ENCODE assay signal across 8 mouse cellular contexts in the genomic region with DNA sequence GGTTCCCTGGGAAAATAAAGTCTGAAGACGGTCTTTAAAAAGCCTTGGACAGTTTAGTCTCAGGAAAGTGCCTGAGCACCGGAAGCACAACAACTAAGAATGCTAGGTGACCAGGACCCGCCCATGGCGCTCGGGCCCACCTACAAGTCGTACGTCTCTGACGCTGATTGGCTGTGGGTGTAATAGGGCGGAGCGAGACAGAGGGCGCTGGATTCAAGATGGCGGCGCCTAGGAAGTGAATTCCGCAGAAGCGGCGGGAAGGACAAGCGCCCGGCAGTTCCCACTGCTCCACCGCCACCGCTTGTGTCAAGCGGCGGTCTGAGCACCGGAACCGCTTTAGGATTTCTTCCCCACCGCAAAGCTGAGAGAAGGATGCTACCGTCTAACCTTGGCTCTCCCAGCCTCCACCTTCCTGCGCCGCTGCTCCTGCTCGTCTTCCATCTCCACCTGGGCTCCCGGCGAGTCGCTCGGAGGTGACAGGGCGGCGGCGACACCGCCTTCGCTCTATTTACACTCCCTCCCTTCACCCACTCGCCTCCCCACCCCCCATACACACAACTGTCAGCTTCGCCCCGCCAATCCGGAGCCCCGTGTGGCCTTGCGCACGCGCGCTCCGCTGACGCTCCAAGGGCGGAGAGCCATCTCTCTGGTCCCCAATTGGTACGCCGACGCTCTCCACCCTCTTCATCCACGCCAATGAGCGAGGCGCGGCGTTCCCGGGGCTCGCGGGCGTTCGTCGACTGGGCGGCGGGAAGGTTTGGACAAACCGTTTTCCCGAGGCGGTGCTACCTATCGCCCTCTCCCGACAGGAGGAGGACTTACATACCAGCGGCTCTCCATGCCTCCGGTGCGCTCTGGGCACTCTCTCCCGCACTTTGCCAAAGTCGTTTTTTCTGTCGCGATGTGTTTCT. TPM values are rescaled to one million over a fixed set of nuclear protein-coding genes. Genes with fewer than 3 reads are reported as not detected.
DNase-seq lines count a peak whose midpoint lies in the region; ATAC-seq and TF ChIP-seq lines count a peak whose summit lies in the region.

A gene (minus strand): TSS at position 609 of the 911 bp plus-strand sequence.

- dilution Hi-C loops in CH12.LX (cut with MboI; ENCODE audit: extremely low pct_ligation_motif_present, extremely low pct_unique_long_range_greater_than_20kb, low sequenced_read_pairs), result no loop called here

- peak in 1 of 2 experiments; percentile 62; a peak in 2 of 4 replicates for TF ChIP-seq CTCF in CH12.LX (conservative IDR thresholded peaks at IDR 0.05 in 1 of 2, IDR thresholded peaks at IDR 0.05 in 1 of 2; ENCODE audit: low read depth in 2 of 2, low read length in 2 of 2)

- DNase-seq in CH12.LX (ENCODE audit: extremely low read depth), result peak; percentile 98
- DNase-seq in c-Kit-positive CD71-positive TER-119-negative erythroid progenitor cells, embryonic 14.5 days (ENCODE audit: low read depth), result peak; percentile 98
- peak; percentile 97 for DNase-seq in forebrain, embryonic 11.5 days (ENCODE audit: low spot score)
- peak; percentile 97 to 98 for DNase-seq in kidney, postnatal 36 days
- peak; percentile 97 for DNase-seq in telencephalon, adult 2 months (ENCODE audit: low read depth, low spot score)

- under 1% methylated on average over 78 of the region's 78 CpGs for WGBS in forebrain, embryonic 11.5 days
- under 1% methylated on average over 78 of the region's 78 CpGs for WGBS in heart, embryonic 16.5 days
- under 1% methylated on average over 78 of the region's 78 CpGs for WGBS in liver, embryonic 15.5 days (ENCODE audit: insufficient replicate concordance)
- under 1% methylated on average over 78 of the region's 78 CpGs for WGBS in neural tube, embryonic 12.5 days

- no peaks in the 10 kb centered on the region for H3K27me3 ChIP-seq in CH12.LX (replicated peaks)
- no peaks in the 10 kb centered on the region for H3K27me3 ChIP-seq in forebrain, embryonic 11.5 days (ENCODE audit: control insufficient read depth, insufficient read depth, low read length)
- H3K27me3 ChIP-seq in heart, embryonic 16.5 days (ENCODE audit: control insufficient read depth, insufficient read depth, low read length), result no peaks in the 10 kb centered on the region
- H3K27me3 ChIP-seq in liver, embryonic 15.5 days, result no peaks in the 10 kb centered on the region
- no peaks in the 10 kb centered on the region for H3K27me3 ChIP-seq in neural tube, embryonic 12.5 days (replicated peaks)

- peak within 1 kb of the TSS; percentile 91 for H3K27ac ChIP-seq in CH12.LX (ENCODE audit: insufficient read depth, low read depth)
- H3K27ac ChIP-seq in forebrain, embryonic 11.5 days (ENCODE audit: low read depth, low read length), result peak within 1 kb of the TSS; percentile 75
- H3K27ac ChIP-seq in heart, embryonic 16.5 days (ENCODE audit: low read length), result peak within 1 kb of the TSS; percentile 99
- H3K27ac ChIP-seq in liver, embryonic 15.5 days (replicated peaks), result peak within 1 kb of the TSS; percentile 97
- peak within 1 kb of the TSS; percentile 75 for H3K27ac ChIP-seq in neural tube, embryonic 12.5 days

- TF ChIP-seq RAD21 in CH12.LX (IDR thresholded peaks at IDR 0.05; ENCODE audit: low read depth, low read length), result no peak

- H3K9ac ChIP-seq in CH12.LX (ENCODE audit: insufficient read depth, low read depth), result peak within 1 kb of the TSS; percentile 90
- peak within 1 kb of the TSS; percentile 69 for H3K9ac ChIP-seq in forebrain, embryonic 11.5 days (ENCODE audit: low read length)
- peak within 1 kb of the TSS; percentile 93 for H3K9ac ChIP-seq in heart, embryonic 16.5 days (ENCODE audit: low read length)
- H3K9ac ChIP-seq in liver, embryonic 15.5 days, result peak within 1 kb of the TSS; percentile 80
- H3K9ac ChIP-seq in neural tube, embryonic 12.5 days, result peak within 1 kb of the TSS; percentile 71

- ATAC-seq in forebrain, embryonic 11.5 days (replicated peaks; ENCODE audit: low FRiP score), result peak; percentile 99
- ATAC-seq in heart, embryonic 16.5 days (replicated peaks; ENCODE audit: extremely low read depth, insufficient read depth, low FRiP score), result peak; percentile 99
- ATAC-seq in liver, embryonic 15.5 days (ENCODE audit: insufficient read depth), result peak; percentile 98
- peak; percentile 99 for ATAC-seq in neural tube, embryonic 12.5 days (ENCODE audit: low FRiP score, low read depth)

- in situ Hi-C loops in CH12.LX (cut with MboI; ENCODE audit: low pct_ligation_motif_present, low pct_unique_long_range_greater_than_20kb, low sequenced_read_pairs), result no loop called here

- H3K4me3 ChIP-seq in CH12.LX (replicated peaks in 1 of 3; ENCODE audit: low read depth in 2 of 3, low read length in 2 of 3, poor library complexity in 1 of 3), result peak within 1 kb of the TSS; percentile 89 to 98 (median 90)
- peak within 1 kb of the TSS; percentile 55 for H3K4me3 ChIP-seq in forebrain, embryonic 11.5 days (ENCODE audit: low read depth, low read length)
- peak within 1 kb of the TSS; percentile 94 for H3K4me3 ChIP-seq in heart, embryonic 16.5 days (ENCODE audit: low read length)
- peak within 1 kb of the TSS; percentile 81 for H3K4me3 ChIP-seq in liver, embryonic 15.5 days (replicated peaks)
- H3K4me3 ChIP-seq in neural tube, embryonic 12.5 days, result peak within 1 kb of the TSS; percentile 88

- no peaks in the 10 kb centered on the region for H3K9me3 ChIP-seq in CH12.LX (replicated peaks; ENCODE audit: low read length)
- no peaks in the 10 kb centered on the region for H3K9me3 ChIP-seq in forebrain, embryonic 11.5 days (ENCODE audit: control insufficient read depth, low read length)
- no peaks in the 10 kb centered on the region for H3K9me3 ChIP-seq in heart, embryonic 16.5 days (replicated peaks; ENCODE audit: control insufficient read depth, low read length)
- H3K9me3 ChIP-seq in liver, embryonic 15.5 days (replicated peaks), result no peaks in the 10 kb centered on the region
- H3K9me3 ChIP-seq in neural tube, embryonic 12.5 days, result no peaks in the 10 kb centered on the region

- peaks cover 10 to 27% of the 10 kb centered on the region in 2 experiments for H3K4me1 ChIP-seq in CH12.LX (ENCODE audit: control insufficient read depth in 1 of 2, insufficient read depth in 2 of 2)
- no peaks in the 10 kb centered on the region for H3K4me1 ChIP-seq in forebrain, embryonic 11.5 days (replicated peaks; ENCODE audit: control insufficient read depth, insufficient read depth, low read length)
- H3K4me1 ChIP-seq in heart, embryonic 16.5 days (ENCODE audit: control insufficient read depth, insufficient read depth, low read length), result peaks cover 13% of the 10 kb centered on the region
- peaks cover 53% of the 10 kb centered on the region for H3K4me1 ChIP-seq in liver, embryonic 15.5 days (replicated peaks)
- peaks cover 17% of the 10 kb centered on the region for H3K4me1 ChIP-seq in neural tube, embryonic 12.5 days

- H3K36me3 ChIP-seq in CH12.LX (replicated peaks in 1 of 2; ENCODE audit: control insufficient read depth in 1 of 2, insufficient read depth in 1 of 2, low read length in 1 of 2), result peaks cover 15 to 39% of the 10 kb centered on the region in 2 experiments
- H3K36me3 ChIP-seq in forebrain, embryonic 11.5 days (ENCODE audit: control insufficient read depth, insufficient read depth, low read length), result no peaks in the 10 kb centered on the region
- H3K36me3 ChIP-seq in heart, embryonic 16.5 days (ENCODE audit: control insufficient read depth, insufficient read depth), result peaks cover 19% of the 10 kb centered on the region
- peaks cover 30% of the 10 kb centered on the region for H3K36me3 ChIP-seq in liver, embryonic 15.5 days (replicated peaks)
- peaks cover 25% of the 10 kb centered on the region for H3K36me3 ChIP-seq in neural tube, embryonic 12.5 days

- no peak for TF ChIP-seq EP300 in CH12.LX (IDR thresholded peaks at IDR 0.05; ENCODE audit: low read length)

- peak within 1 kb of the TSS; percentile 94 for H3K4me2 ChIP-seq in CH12.LX (ENCODE audit: insufficient read depth, low read depth, poor library complexity, severe bottlenecking)
- H3K4me2 ChIP-seq in forebrain, embryonic 11.5 days (ENCODE audit: low read depth, low read length, severe bottlenecking), result peak within 1 kb of the TSS; percentile 66
- H3K4me2 ChIP-seq in heart, embryonic 16.5 days (ENCODE audit: low read depth, low read length), result peak within 1 kb of the TSS; percentile 92
- peak within 1 kb of the TSS; percentile 84 for H3K4me2 ChIP-seq in liver, embryonic 15.5 days
- H3K4me2 ChIP-seq in neural tube, embryonic 12.5 days (replicated peaks), result peak within 1 kb of the TSS; percentile 70

- peaks cover 15% of the 10 kb centered on the region for H3K79me2 ChIP-seq in CH12.LX (replicated peaks; ENCODE audit: control insufficient read depth, extremely low read depth, insufficient read depth, poor library complexity, severe bottlenecking)

- TF ChIP-seq POLR2A in CH12.LX (IDR thresholded peaks at IDR 0.05; ENCODE audit: low read depth, low read length), result peak; percentile 68

TF ChIP-seq in CH12.LX, 34 proteins besides CTCF, POLR2A, EP300 and RAD21 (continues in another document):
- peak; percentile 32; the same call in 1 of the 2 replicates for TF ChIP-seq MEF2A (IDR thresholded peaks at IDR 0.05; ENCODE audit: borderline replicate concordance, low read depth, low read length)
- peak; percentile 90 for TF ChIP-seq SIN3A (IDR thresholded peaks at IDR 0.05; ENCODE audit: low read length)
- no peak for TF ChIP-seq USF1 (IDR thresholded peaks at IDR 0.05; ENCODE audit: low read depth, low read length)
- TF ChIP-seq MXI1 (IDR thresholded peaks at IDR 0.05; ENCODE audit: low read depth, low read length), result peak; percentile 78; the same call in 1 of the 2 replicates
- no peak for TF ChIP-seq ZNF384 (IDR thresholded peaks at IDR 0.05; ENCODE audit: low read depth, low read length)
- TF ChIP-seq PAX5 (IDR thresholded peaks at IDR 0.05; ENCODE audit: low read length), result no peak
- no peak for TF ChIP-seq ZMIZ1 (IDR thresholded peaks at IDR 0.05; ENCODE audit: low read depth, low read length)
- peak; percentile 93 for TF ChIP-seq NRF1 (IDR thresholded peaks at IDR 0.05; ENCODE audit: low read depth, low read length)
- no peak for TF ChIP-seq JUND (conservative IDR thresholded peaks at IDR 0.05; ENCODE audit: low read depth, low read length)
- TF ChIP-seq TBP (conservative IDR thresholded peaks at IDR 0.05; ENCODE audit: low read depth, low read length), result peak; percentile 85
- TF ChIP-seq GABPA (IDR thresholded peaks at IDR 0.05; ENCODE audit: insufficient replicate concordance, low read depth, low read length), result no peak
- peak; percentile 69 for TF ChIP-seq HCFC1 (IDR thresholded peaks at IDR 0.05; ENCODE audit: low read depth, low read length)

RNA-seq across cellular contexts. Expression of the gene that starts here (rescaled TPM):
- total RNA-seq in CH12.LX (2012; rRNA removed) (28.7 and 29.1 TPM in 2 replicates), CH12.LX (2014; rRNA removed) (22.2 and 24.6 TPM in 2 replicates)
- 30.2 and 30.6 TPM in 2 replicates for polyA plus RNA-seq in CH12.LX (2012; ENCODE audit: insufficient read length, low read depth)
- polyA plus RNA-seq in forebrain, embryonic 11.5 days (2014; fragmentation: Nextera tagmentation; extraction: Ambion mirVana), result 22.2 and 24.3 TPM in 2 replicates
- polyA plus RNA-seq in heart, embryonic 16.5 days (2015; fragmentation: Nextera tagmentation; extraction: Ambion mirVana), result 12.6 and 12.9 TPM in 2 replicates
- 8.0 and 8.6 TPM in 2 replicates for polyA plus RNA-seq in liver, embryonic 15.5 days (2015; fragmentation: Nextera tagmentation; extraction: Ambion mirVana)
- 11.5 and 15.6 TPM in 2 replicates for polyA plus RNA-seq in neural tube, embryonic 12.5 days (2016; fragmentation: Nextera tagmentation; extraction: Ambion mirVana)

Comparison
In these comparisons a context has a peak if more than half of its experiments do, and no peak if none do; other contexts are left out.
1. Peak in every context shown above with its lines: DNase-seq, ATAC-seq, H3K4me3 ChIP-seq and H3K27ac ChIP-seq.